Mouse (Mus musculus): Measurements from ENCODE around the gene Nfia. TPM values are rescaled to one million over a fixed set of nuclear protein-coding genes. Genes with fewer than 3 reads are reported as not detected.

Gene Nfia
- polyA plus RNA-seq, 1 experiment from 2014 or later = 40.5 TPM

DNA sequence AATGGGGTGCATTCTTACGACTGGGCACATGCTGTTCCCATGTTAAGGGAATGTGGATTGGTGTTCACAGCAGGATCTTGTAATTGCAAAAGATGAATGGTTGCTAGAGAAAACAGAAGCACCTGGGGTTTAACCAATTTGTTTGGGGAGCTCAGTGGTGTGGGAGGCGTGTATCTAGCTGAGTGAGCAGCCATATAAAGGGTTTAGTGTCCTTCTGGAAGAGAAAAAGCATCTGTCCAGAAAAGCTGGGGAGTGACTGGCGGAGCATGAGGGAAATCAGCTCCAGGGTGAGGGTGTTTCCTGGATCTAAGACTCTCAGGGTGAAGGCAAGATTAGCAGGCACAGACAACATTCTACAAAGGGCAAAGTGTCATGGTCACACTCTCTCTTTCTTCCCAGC is 393.8 kb downstream of the Nfia start:
- CTCF ChIA-PET = no interaction called here

More for the DNA sequence above, 393.8 kb downstream of the Nfia start:
- ATAC-seq (no peak), DNase-seq (ENCODE audit: low read depth, low spot score) (no peak)
- TF ChIP-seq CTCF (IDR thresholded peaks at IDR 0.05) = no peak
- in situ Hi-C loops (cut with MboI; ENCODE audit: low pct_unique_long_range_greater_than_20kb) = no loop called here
- POLR2A ChIA-PET = no interaction called here
- H3K27me3 ChIP-seq = no peaks in the 10 kb centered on the region

Other genes with a start within 250 kb of the Nfia start
- 0.09 TPM for gene E130114P18Rik, start 5.3 kb downstream of the Nfia start, polyA plus RNA-seq (2021)